Mouse (Mus musculus): ENCODE results near the gene Rab22a. TPM values are rescaled to one million over a fixed set of nuclear protein-coding genes. Genes with fewer than 3 reads are reported as not detected.

Gene Rab22a
- polyA plus RNA-seq, 1 experiment from 2014 or later, result 35.3 TPM

DNA sequence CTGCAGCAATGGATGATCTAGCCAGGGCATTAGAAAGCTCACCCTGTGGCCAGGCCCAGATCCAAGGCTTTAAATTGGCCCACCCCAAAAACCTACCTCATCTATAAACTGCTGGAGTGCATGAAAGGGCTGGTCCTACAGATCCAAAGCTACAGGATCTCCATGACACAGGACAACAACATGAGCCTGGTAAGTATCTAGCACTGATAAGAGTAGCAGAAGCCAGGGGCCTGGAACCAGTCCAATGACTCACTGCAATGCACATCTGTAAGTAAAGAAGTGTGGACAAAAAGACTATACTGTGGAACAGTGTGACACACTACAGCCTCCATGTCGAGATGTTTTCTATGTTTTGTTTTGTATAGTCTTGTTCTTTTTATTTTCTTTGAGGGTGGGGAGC, 13.9 kb downstream of the Rab22a start:
- H3K4me1 ChIP-seq, result peaks cover 9% of the 10 kb centered on the region; the same call in 1 of the 2 replicates
- WGBS, result 88% methylated on average over 1 of the region's 1 CpGs
- H3K9ac ChIP-seq, result no peak overlapping the region
- H3K27me3 ChIP-seq, result no peaks in the 10 kb centered on the region
- H3K27ac ChIP-seq, result no peak overlapping the region
- H3K4me3 ChIP-seq (replicated peaks), result no peak overlapping the region
- H3K36me3 ChIP-seq, result peaks cover 27% of the 10 kb centered on the region
- no peak for ATAC-seq (replicated peaks; ENCODE audit: low FRiP score)
- no peak overlapping the region for H3K4me2 ChIP-seq
- H3K9me3 ChIP-seq (replicated peaks), result no peaks in the 10 kb centered on the region

DNA sequence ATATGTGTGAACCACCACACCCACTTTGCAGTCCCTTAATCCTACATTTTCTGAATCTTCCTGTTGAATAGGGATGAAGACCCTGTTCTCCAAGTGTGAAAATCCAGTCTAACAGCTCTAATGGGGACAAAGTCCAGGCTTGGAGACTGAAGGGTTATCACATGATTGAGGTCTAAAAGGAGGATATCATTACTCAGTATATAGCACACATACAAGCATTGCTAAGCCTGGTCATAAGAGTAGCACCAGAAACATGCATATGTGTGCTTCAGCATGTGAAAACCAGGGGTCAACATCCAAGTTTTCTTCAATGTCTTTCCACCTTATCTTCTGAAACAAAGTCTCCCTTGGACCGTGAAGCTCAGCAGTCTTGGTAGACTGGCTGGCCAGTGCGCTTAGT, 19.0 kb downstream of the Rab22a start:
- H3K4me1 ChIP-seq, result peaks cover 5% of the 10 kb centered on the region; the same call in 1 of the 2 replicates
- H3K9me3 ChIP-seq (replicated peaks), result no peaks in the 10 kb centered on the region
- H3K4me3 ChIP-seq (replicated peaks), result no peak overlapping the region
- ATAC-seq (replicated peaks; ENCODE audit: low FRiP score), result no peak
- 91% methylated on average over 2 of the region's 2 CpGs for WGBS
- H3K27me3 ChIP-seq, result no peaks in the 10 kb centered on the region
- peaks cover 22% of the 10 kb centered on the region for H3K36me3 ChIP-seq
- no peak overlapping the region for H3K9ac ChIP-seq
- H3K27ac ChIP-seq, result no peak overlapping the region
- H3K4me2 ChIP-seq, result no peak overlapping the region

DNA sequence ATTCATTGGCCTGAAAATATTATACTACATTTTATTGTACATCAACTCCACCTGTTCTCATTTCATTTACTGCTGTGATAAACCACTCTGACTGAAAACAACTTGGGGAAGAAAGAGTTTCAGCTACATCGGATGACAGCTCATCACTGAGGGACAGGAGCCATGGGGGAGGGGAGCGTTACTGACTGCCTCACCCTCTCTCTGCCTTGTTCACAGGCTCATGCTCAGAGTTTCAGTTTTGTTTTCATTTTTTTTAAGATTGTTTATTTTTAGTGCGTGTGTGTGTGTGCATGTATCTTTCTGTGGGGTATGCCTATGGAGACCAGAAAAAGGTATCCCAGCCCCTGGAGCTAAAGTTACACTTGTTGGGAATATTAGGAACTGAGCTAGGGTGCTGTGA, 19.7 kb downstream of the Rab22a start:
- no peak overlapping the region for H3K4me3 ChIP-seq (replicated peaks)
- H3K27ac ChIP-seq, result no peak overlapping the region
- WGBS, result 61% methylated on average over 3 of the region's 3 CpGs
- no peaks in the 10 kb centered on the region for H3K27me3 ChIP-seq
- no peaks in the 10 kb centered on the region for H3K9me3 ChIP-seq (replicated peaks)
- no peak for ATAC-seq (replicated peaks; ENCODE audit: low FRiP score)
- H3K4me2 ChIP-seq, result no peak overlapping the region
- H3K4me1 ChIP-seq, result peaks cover 5% of the 10 kb centered on the region; the same call in 1 of the 2 replicates
- H3K9ac ChIP-seq, result no peak overlapping the region
- H3K36me3 ChIP-seq, result peaks cover 23% of the 10 kb centered on the region

- no peak for ATAC-seq (replicated peaks; ENCODE audit: low FRiP score)
- Histone ChIP-seq H3K27me3 (no peaks in the 10 kb centered on the region), H3K4me1 (peaks cover 5% of the 10 kb centered on the region; the same call in 1 of the 2 replicates), H3K27ac (no peak overlapping the region), H3K9me3 (replicated peaks) (no peaks in the 10 kb centered on the region), H3K9ac (no peak overlapping the region), H3K36me3 (peaks cover 17% of the 10 kb centered on the region), H3K4me2 (no peak overlapping the region), H3K4me3 (replicated peaks) (no peak overlapping the region)
- WGBS, result 70% methylated on average over 1 of the region's 1 CpGs
Measured at GRCm38 (mm10) chr2:173680153-173680552, 20.6 kb downstream of the Rab22a start.

DNA sequence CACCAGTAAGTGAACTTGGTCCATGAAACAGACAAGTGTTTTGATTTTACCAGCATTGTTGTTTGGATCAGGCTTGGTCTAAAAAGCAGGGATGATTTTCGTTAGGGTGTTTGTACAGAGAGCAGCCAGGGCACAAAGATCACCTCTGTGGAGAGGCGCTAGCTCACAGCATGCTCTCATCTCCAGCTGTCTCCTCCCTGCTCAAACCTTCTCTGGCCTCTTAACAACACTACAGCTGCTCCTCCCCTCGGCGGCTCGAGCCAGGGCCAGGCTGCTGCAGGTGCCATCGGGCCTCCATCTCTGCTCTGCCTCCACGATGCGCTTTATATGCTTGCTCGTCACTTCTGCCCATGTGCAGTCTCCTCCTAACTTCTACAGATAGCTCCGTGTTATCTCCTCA, 23.2 kb downstream of the Rab22a start:
- H3K4me2 ChIP-seq, result no peak overlapping the region
- H3K9me3 ChIP-seq (replicated peaks), result no peaks in the 10 kb centered on the region
- H3K27ac ChIP-seq, result no peak overlapping the region
- H3K27me3 ChIP-seq, result no peaks in the 10 kb centered on the region
- no peak for ATAC-seq (replicated peaks; ENCODE audit: low FRiP score)
- peaks cover 22% of the 10 kb centered on the region for H3K4me1 ChIP-seq
- H3K9ac ChIP-seq, result no peak overlapping the region
- no peak overlapping the region for H3K4me3 ChIP-seq (replicated peaks)
- peaks cover 12% of the 10 kb centered on the region for H3K36me3 ChIP-seq
- 48% methylated on average over 10 of the region's 10 CpGs for WGBS

- Histone ChIP-seq H3K4me3 (replicated peaks) (no peak overlapping the region), H3K4me1 (peaks cover 17% of the 10 kb centered on the region), H3K4me2 (no peak overlapping the region), H3K27me3 (no peaks in the 10 kb centered on the region), H3K27ac (no peak overlapping the region), H3K36me3 (peaks cover 43% of the 10 kb centered on the region), H3K9ac (no peak overlapping the region), H3K9me3 (replicated peaks) (no peaks in the 10 kb centered on the region)
- ATAC-seq (replicated peaks; ENCODE audit: low FRiP score), result no peak
- 89% methylated on average over 3 of the region's 3 CpGs for WGBS
Measured at GRCm38 (mm10) chr2:173685781-173686361, 26.3 kb downstream of the Rab22a start.

- Histone ChIP-seq H3K27me3 (no peaks in the 10 kb centered on the region), H3K9me3 (replicated peaks) (no peaks in the 10 kb centered on the region), H3K4me2 (no peak overlapping the region), H3K4me3 (replicated peaks) (no peak overlapping the region), H3K9ac (no peak overlapping the region), H3K36me3 (peaks cover 57% of the 10 kb centered on the region), H3K4me1 (peaks cover 17% of the 10 kb centered on the region), H3K27ac (no peak overlapping the region)
- no peak for ATAC-seq (replicated peaks; ENCODE audit: low FRiP score)
- WGBS, result 67% methylated on average over 5 of the region's 5 CpGs
Measured at GRCm38 (mm10) chr2:173687363-173687762, 27.8 kb downstream of the Rab22a start.

- Histone ChIP-seq H3K4me3 (replicated peaks) (no peak overlapping the region), H3K9me3 (replicated peaks) (no peaks in the 10 kb centered on the region), H3K36me3 (peaks cover 66% of the 10 kb centered on the region), H3K27me3 (no peaks in the 10 kb centered on the region), H3K4me1 (peaks cover 17% of the 10 kb centered on the region), H3K9ac (no peak overlapping the region), H3K4me2 (no peak overlapping the region), H3K27ac (no peak overlapping the region)
- ATAC-seq (replicated peaks; ENCODE audit: low FRiP score), result no peak
Measured at GRCm38 (mm10) chr2:173689835-173690234, 30.3 kb downstream of the Rab22a start.

DNA sequence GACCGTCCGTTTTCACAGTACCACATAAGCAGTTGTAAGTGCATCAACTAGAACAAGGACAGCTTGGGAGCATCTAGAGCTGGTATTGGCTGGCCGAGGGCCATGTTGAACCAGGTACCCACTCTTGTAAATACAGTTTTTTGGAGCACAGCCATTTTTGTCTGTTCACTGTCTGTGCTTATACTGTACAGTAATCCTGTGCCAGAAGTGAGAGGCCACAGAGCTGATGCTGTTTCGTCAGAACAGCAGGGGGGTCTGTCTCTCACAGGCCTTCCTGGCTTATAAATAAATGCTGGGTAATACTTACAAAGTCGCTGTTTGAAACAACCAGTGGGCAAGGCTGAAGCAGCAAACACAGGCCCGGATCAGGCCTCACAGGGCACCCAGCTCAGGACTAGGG, 32.2 kb downstream of the Rab22a start:
- no peaks in the 10 kb centered on the region for H3K27me3 ChIP-seq
- 90% methylated on average over 6 of the region's 6 CpGs for WGBS
- no peak overlapping the region for H3K27ac ChIP-seq
- no peak for ATAC-seq (replicated peaks; ENCODE audit: low FRiP score)
- no peak overlapping the region for H3K4me2 ChIP-seq
- H3K9me3 ChIP-seq (replicated peaks), result no peaks in the 10 kb centered on the region
- H3K4me3 ChIP-seq (replicated peaks), result no peak overlapping the region
- 0 out of 2 replicates have a peak, but pooled peaks cover 6% of the 10 kb centered on the region for H3K4me1 ChIP-seq
- no peak overlapping the region for H3K9ac ChIP-seq
- H3K36me3 ChIP-seq, result peaks cover 85% of the 10 kb centered on the region

- no peak overlapping the region for H3K9ac ChIP-seq
- H3K27ac ChIP-seq, result no peak overlapping the region
- no peak overlapping the region for H3K4me2 ChIP-seq
- H3K4me3 ChIP-seq (replicated peaks), result no peak overlapping the region
- peaks cover 94% of the 10 kb centered on the region for H3K36me3 ChIP-seq
- H3K27me3 ChIP-seq, result no peaks in the 10 kb centered on the region
- H3K4me1 ChIP-seq, result no peaks in the 10 kb centered on the region
- no peaks in the 10 kb centered on the region for H3K9me3 ChIP-seq (replicated peaks)
- WGBS, result 96% methylated on average over 2 of the region's 2 CpGs
- no peak for ATAC-seq (replicated peaks; ENCODE audit: low FRiP score)
Measured at GRCm38 (mm10) chr2:173692693-173693092, 33.1 kb downstream of the Rab22a start.

GRCm38 (mm10) chr2:173698850-173699249, 39.3 kb downstream of the Rab22a start:
- WGBS, result 92% methylated on average over 3 of the region's 3 CpGs
- no peak overlapping the region for H3K27ac ChIP-seq
- no peak overlapping the region for H3K4me3 ChIP-seq (replicated peaks)
- H3K36me3 ChIP-seq, result peaks cover 95% of the 10 kb centered on the region
- ATAC-seq (replicated peaks; ENCODE audit: low FRiP score), result no peak
- no peak overlapping the region for H3K4me2 ChIP-seq
- no peaks in the 10 kb centered on the region for H3K27me3 ChIP-seq
- peaks cover 11% of the 10 kb centered on the region for H3K4me1 ChIP-seq
- H3K9me3 ChIP-seq (replicated peaks), result no peaks in the 10 kb centered on the region
- H3K9ac ChIP-seq, result no peak overlapping the region

- 52% methylated on average over 16 of the region's 16 CpGs for WGBS
- peaks cover 11% of the 10 kb centered on the region for H3K4me1 ChIP-seq
- H3K9ac ChIP-seq, result no peak overlapping the region
- peaks cover 90% of the 10 kb centered on the region for H3K36me3 ChIP-seq
- no peaks in the 10 kb centered on the region for H3K27me3 ChIP-seq
- H3K9me3 ChIP-seq (replicated peaks), result no peaks in the 10 kb centered on the region
- peak overlapping the region; percentile 72 for H3K27ac ChIP-seq
- ATAC-seq (replicated peaks; ENCODE audit: low FRiP score), result 0 out of 2 replicates have a peak, but pooled peaks have one; percentile 46
- H3K4me2 ChIP-seq, result no peak overlapping the region
- H3K4me3 ChIP-seq (replicated peaks), result no peak overlapping the region
Measured at GRCm38 (mm10) chr2:173702096-173702866, 42.7 kb downstream of the Rab22a start.
